Mouse (Mus musculus) myocyte (in vitro differentiated cells): ENCODE measurements around the gene Pdcd11.

Source experiments
- CEBPB ChIP-seq: IDR thresholded peaks from 2 replicates; pipeline ENCODE4 v1.6.1; 2011; ENCODE audit warnings: mild to moderate bottlenecking, moderate library complexity; ENCODE audit not compliant: poor library complexity, insufficient read depth, severe bottlenecking
- E2F4 ChIP-seq: IDR thresholded peaks from one replicate; pipeline ENCODE4 v1.6.1; 2011; ENCODE audit warnings: mild to moderate bottlenecking, control low read depth, moderate library complexity; ENCODE audit not compliant: insufficient read depth
- MAX ChIP-seq: IDR thresholded peaks from one replicate; pipeline ENCODE4 v1.6.1; 2011; ENCODE audit warnings: low read depth, mild to moderate bottlenecking, control low read depth
- MYOG ChIP-seq, 3 experiments: IDR thresholded peaks; one replicate each; pipeline ENCODE4 v1.6.1; 2011; ENCODE audit warnings: control low read depth in 2 of 3, low read depth in 2 of 3, mild to moderate bottlenecking in 2 of 3; ENCODE audit not compliant: insufficient read length in 2 of 3, control insufficient read depth in 1 of 3, insufficient read depth in 1 of 3
- POLR2A ChIP-seq: IDR thresholded peaks from one replicate; pipeline ENCODE4 v1.6.1; 2011; ENCODE audit warnings: low read depth, mild to moderate bottlenecking, control low read depth, moderate library complexity; ENCODE audit not compliant: insufficient read length
- POLR2AphosphoS2 ChIP-seq: IDR thresholded peaks from one replicate; pipeline ENCODE4 v1.6.1; 2011; ENCODE audit warnings: low read depth, control low read depth; ENCODE audit not compliant: insufficient read length
- TCF12 ChIP-seq: IDR thresholded peaks from one replicate; pipeline ENCODE4 v1.6.1; 2011; ENCODE audit warnings: mild to moderate bottlenecking, control low read depth; ENCODE audit not compliant: poor library complexity, insufficient read depth, severe bottlenecking
- USF1 ChIP-seq: IDR thresholded peaks from one replicate; pipeline ENCODE4 v1.6.1; 2011; ENCODE audit warnings: low read depth, mild to moderate bottlenecking, control low read depth, moderate library complexity

DNA sequence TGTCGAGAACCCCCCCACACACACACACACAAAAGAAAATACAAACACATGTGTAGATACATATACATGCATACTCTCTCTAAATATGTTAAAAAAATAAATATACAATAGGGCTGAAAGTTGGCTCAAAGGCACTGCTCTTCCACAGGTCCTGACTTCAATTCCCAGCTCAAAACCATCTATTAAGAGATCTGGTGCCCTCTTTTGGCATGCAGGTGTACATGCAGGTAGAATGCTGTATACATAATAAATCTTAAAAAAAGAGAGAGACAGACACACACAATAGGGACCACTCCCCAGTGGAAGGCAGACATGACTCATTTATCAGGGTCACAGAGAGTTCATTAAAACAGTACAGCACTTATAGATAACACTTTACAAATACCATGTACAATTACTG lies 44.2 kb upstream of the Pdcd11 start:
- TF ChIP-seq POLR2A (no peak), MAX (no peak), CEBPB (no peak), MYOG (IDR thresholded peaks at IDR 0.05; ENCODE audit: control insufficient read depth in 1 of 3, insufficient read depth in 1 of 3, insufficient read length in 2 of 3, low read depth in 2 of 3) (no peak), POLR2AphosphoS2 (no peak), TCF12 (no peak), USF1 (no peak), E2F4 (no peak)
